Mouse (Mus musculus): ENCODE data around the gene St6gal1. TPM values are rescaled to one million over a fixed set of nuclear protein-coding genes. Genes with fewer than 3 reads are reported as not detected.

The St6gal1 gene
- polyA plus RNA-seq, 1 experiment from 2014 or later = 39.9 TPM

- Histone ChIP-seq H3K4me1 (0 out of 2 replicates have a peak, but pooled peaks cover 3% of the 10 kb centered on the region), H3K9me3 (no peaks in the 10 kb centered on the region), H3K27me3 (no peaks in the 10 kb centered on the region), H3K36me3 (peaks cover 22% of the 10 kb centered on the region), H3K9ac (replicated peaks) (no peak overlapping the region), H3K27ac (replicated peaks) (no peak overlapping the region; the same call in 1 of the 2 replicates), H3K4me3 (no peak overlapping the region), H3K4me2 (replicated peaks) (no peak overlapping the region)
- peak; percentile 38; the same call in 1 of the 2 replicates for ATAC-seq (ENCODE audit: low FRiP score, low read depth)
- 82% methylated on average over 6 of the region's 6 CpGs for whole genome bisulfite sequencing
Observed at GRCm38 (mm10) chr16:23333875-23334551, 109.5 kb downstream of the St6gal1 start.

GRCm38 (mm10) chr16:23337317-23337716 is 112.8 kb downstream of the St6gal1 start:
- H3K4me1 ChIP-seq = 0 out of 2 replicates have a peak, but pooled peaks cover 3% of the 10 kb centered on the region
- no peak overlapping the region for H3K4me3 ChIP-seq
- H3K36me3 ChIP-seq = peaks cover 26% of the 10 kb centered on the region
- H3K27ac ChIP-seq (replicated peaks) = no peak overlapping the region
- WGBS = 84% methylated on average over 4 of the region's 4 CpGs
- no peak overlapping the region for H3K4me2 ChIP-seq (replicated peaks)
- no peak for ATAC-seq (ENCODE audit: low FRiP score, low read depth)
- H3K9me3 ChIP-seq = peaks cover 5% of the 10 kb centered on the region; the same call in 1 of the 2 replicates
- no peak overlapping the region for H3K9ac ChIP-seq (replicated peaks)
- no peaks in the 10 kb centered on the region for H3K27me3 ChIP-seq

GRCm38 (mm10) chr16:23341254-23341653 is 116.7 kb downstream of the St6gal1 start:
- Histone ChIP-seq H3K36me3 (peaks cover 29% of the 10 kb centered on the region), H3K4me3 (no peak overlapping the region), H3K9me3 (peaks cover 5% of the 10 kb centered on the region; the same call in 1 of the 2 replicates), H3K9ac (replicated peaks) (no peak overlapping the region), H3K27me3 (no peaks in the 10 kb centered on the region), H3K27ac (replicated peaks) (no peak overlapping the region), H3K4me1 (no peaks in the 10 kb centered on the region), H3K4me2 (replicated peaks) (no peak overlapping the region)
- ATAC-seq (ENCODE audit: low FRiP score, low read depth) = no peak
- 98% methylated on average over 2 of the region's 2 CpGs for WGBS

GRCm38 (mm10) chr16:23350802-23351201 is 126.3 kb downstream of the St6gal1 start:
- 21% methylated on average over 2 of the region's 2 CpGs for WGBS
- H3K27ac ChIP-seq (replicated peaks) = no peak overlapping the region
- no peak for ATAC-seq (ENCODE audit: low FRiP score, low read depth)
- H3K27me3 ChIP-seq = no peaks in the 10 kb centered on the region
- no peak overlapping the region for H3K9ac ChIP-seq (replicated peaks)
- no peaks in the 10 kb centered on the region for H3K9me3 ChIP-seq
- peaks cover 7% of the 10 kb centered on the region; the same call in 1 of the 2 replicates for H3K36me3 ChIP-seq
- H3K4me3 ChIP-seq = no peak overlapping the region
- no peak overlapping the region for H3K4me2 ChIP-seq (replicated peaks)
- H3K4me1 ChIP-seq = peaks cover 13% of the 10 kb centered on the region

GRCm38 (mm10) chr16:23361031-23361430 is 136.5 kb downstream of the St6gal1 start:
- H3K27ac ChIP-seq (replicated peaks) = no peak overlapping the region
- H3K4me2 ChIP-seq (replicated peaks) = no peak overlapping the region
- H3K4me3 ChIP-seq = no peak overlapping the region
- H3K9ac ChIP-seq (replicated peaks) = no peak overlapping the region
- no peaks in the 10 kb centered on the region for H3K27me3 ChIP-seq
- H3K9me3 ChIP-seq = no peaks in the 10 kb centered on the region
- H3K4me1 ChIP-seq = no peaks in the 10 kb centered on the region
- H3K36me3 ChIP-seq = peaks cover 36% of the 10 kb centered on the region
- 87% methylated on average over 4 of the region's 4 CpGs for WGBS
- ATAC-seq (ENCODE audit: low FRiP score, low read depth) = no peak

- H3K27me3 ChIP-seq = no peaks in the 10 kb centered on the region
- H3K27ac ChIP-seq (replicated peaks) = no peak overlapping the region
- H3K4me2 ChIP-seq (replicated peaks) = no peak overlapping the region
- no peaks in the 10 kb centered on the region for H3K9me3 ChIP-seq
- no peaks in the 10 kb centered on the region for H3K4me1 ChIP-seq
- H3K36me3 ChIP-seq = peaks cover 31% of the 10 kb centered on the region
- no peak overlapping the region for H3K4me3 ChIP-seq
- WGBS = 81% methylated on average over 3 of the region's 3 CpGs
- ATAC-seq (ENCODE audit: low FRiP score, low read depth) = no peak
- no peak overlapping the region for H3K9ac ChIP-seq (replicated peaks)
Observed at GRCm38 (mm10) chr16:23361434-23361970, 137.0 kb downstream of the St6gal1 start.

- Histone ChIP-seq H3K4me2 (replicated peaks) (no peak overlapping the region), H3K9ac (replicated peaks) (no peak overlapping the region), H3K4me1 (no peaks in the 10 kb centered on the region), H3K9me3 (no peaks in the 10 kb centered on the region), H3K27ac (replicated peaks) (no peak overlapping the region), H3K36me3 (peaks cover 2% of the 10 kb centered on the region; the same call in 1 of the 2 replicates), H3K27me3 (no peaks in the 10 kb centered on the region), H3K4me3 (no peak overlapping the region)
- 84% methylated on average over 2 of the region's 2 CpGs for WGBS
- ATAC-seq (ENCODE audit: low FRiP score, low read depth) = no peak
Observed at GRCm38 (mm10) chr16:23364328-23364990, 139.9 kb downstream of the St6gal1 start.

GRCm38 (mm10) chr16:23369124-23369523 is 144.6 kb downstream of the St6gal1 start:
- Histone ChIP-seq H3K4me1 (no peaks in the 10 kb centered on the region), H3K9me3 (no peaks in the 10 kb centered on the region), H3K9ac (replicated peaks) (no peak overlapping the region), H3K4me2 (replicated peaks) (no peak overlapping the region), H3K4me3 (no peak overlapping the region), H3K36me3 (no peaks in the 10 kb centered on the region), H3K27me3 (no peaks in the 10 kb centered on the region), H3K27ac (replicated peaks) (no peak overlapping the region)
- 66% methylated on average over 3 of the region's 3 CpGs for WGBS
- no peak for ATAC-seq (ENCODE audit: low FRiP score, low read depth)

GRCm38 (mm10) chr16:23370724-23371123 is 146.2 kb downstream of the St6gal1 start:
- no peak for ATAC-seq (ENCODE audit: low FRiP score, low read depth)
- no peaks in the 10 kb centered on the region for H3K9me3 ChIP-seq
- no peaks in the 10 kb centered on the region for H3K36me3 ChIP-seq
- no peak overlapping the region for H3K9ac ChIP-seq (replicated peaks)
- H3K27ac ChIP-seq (replicated peaks) = no peak overlapping the region
- no peaks in the 10 kb centered on the region for H3K4me1 ChIP-seq
- no peak overlapping the region for H3K4me2 ChIP-seq (replicated peaks)
- H3K27me3 ChIP-seq = no peaks in the 10 kb centered on the region
- WGBS = 93% methylated on average over 7 of the region's 7 CpGs
- H3K4me3 ChIP-seq = no peak overlapping the region

GRCm38 (mm10) chr16:23372340-23372739 is 147.8 kb downstream of the St6gal1 start:
- 87% methylated on average over 2 of the region's 2 CpGs for WGBS
- H3K9me3 ChIP-seq = no peaks in the 10 kb centered on the region
- H3K4me3 ChIP-seq = no peak overlapping the region
- ATAC-seq (ENCODE audit: low FRiP score, low read depth) = no peak
- H3K9ac ChIP-seq (replicated peaks) = no peak overlapping the region
- no peak overlapping the region for H3K27ac ChIP-seq (replicated peaks)
- no peaks in the 10 kb centered on the region for H3K36me3 ChIP-seq
- no peaks in the 10 kb centered on the region for H3K27me3 ChIP-seq
- no peak overlapping the region for H3K4me2 ChIP-seq (replicated peaks)
- H3K4me1 ChIP-seq = no peaks in the 10 kb centered on the region

GRCm38 (mm10) chr16:23374068-23374467 is 149.5 kb downstream of the St6gal1 start:
- Histone ChIP-seq H3K27me3 (no peaks in the 10 kb centered on the region), H3K4me3 (no peak overlapping the region), H3K9me3 (no peaks in the 10 kb centered on the region), H3K4me1 (no peaks in the 10 kb centered on the region), H3K4me2 (replicated peaks) (no peak overlapping the region), H3K36me3 (no peaks in the 10 kb centered on the region), H3K9ac (replicated peaks) (no peak overlapping the region), H3K27ac (replicated peaks) (no peak overlapping the region)
- 87% methylated on average over 4 of the region's 4 CpGs for WGBS
- ATAC-seq (ENCODE audit: low FRiP score, low read depth) = no peak

- Histone ChIP-seq H3K4me2 (replicated peaks) (no peak overlapping the region), H3K4me3 (no peak overlapping the region), H3K27ac (replicated peaks) (no peak overlapping the region), H3K9me3 (no peaks in the 10 kb centered on the region), H3K27me3 (no peaks in the 10 kb centered on the region), H3K9ac (replicated peaks) (no peak overlapping the region), H3K4me1 (no peaks in the 10 kb centered on the region), H3K36me3 (no peaks in the 10 kb centered on the region)
- no peak for ATAC-seq (ENCODE audit: low FRiP score, low read depth)
- 86% methylated on average over 5 of the region's 5 CpGs for WGBS
Observed at GRCm38 (mm10) chr16:23374938-23375337, 150.4 kb downstream of the St6gal1 start.
